Mouse (Mus musculus): ENCODE measurements at regions not wholly inside any gene's neighbourhood (a gene's known extent, or its start where the extent isn't known, plus 50 kb on each side); places are given as distances from the start of the nearest gene placed in this dataset.
"Not testable (repeated sequence)": the region's sequence is repeated elsewhere in the genome, so short reads cannot be mapped to it uniquely, and the experiment has no call there.

DNA sequence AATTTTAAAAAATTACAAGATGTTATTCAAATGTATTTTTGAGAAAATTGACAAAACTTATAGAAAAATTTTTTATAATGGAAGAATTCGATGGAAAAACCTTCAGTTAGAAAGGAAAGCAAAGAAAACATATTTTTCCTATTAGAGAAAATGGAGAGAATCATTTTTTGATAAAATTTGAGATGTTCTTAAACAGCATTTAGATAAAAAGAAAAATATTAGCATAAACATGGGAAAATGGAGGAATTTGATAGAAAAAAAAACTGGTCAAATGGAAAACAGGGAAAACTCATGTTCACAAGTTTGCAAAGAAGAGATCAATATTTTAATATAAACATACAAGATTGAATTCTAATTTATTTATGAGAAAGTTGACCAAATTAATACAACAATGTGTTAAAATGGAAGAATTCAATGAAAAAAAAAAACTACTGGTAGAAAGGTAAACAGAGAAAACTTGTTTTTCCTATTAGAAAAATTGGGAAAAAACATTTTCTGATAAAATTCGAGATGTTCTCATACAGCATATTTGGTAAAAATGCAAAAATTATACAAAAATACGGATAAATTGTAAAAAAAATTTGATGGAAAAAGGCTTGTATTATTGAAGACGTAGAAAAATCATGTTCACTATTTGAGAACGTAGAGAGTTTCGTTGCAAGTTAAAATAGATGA is 122.4 kb downstream of the 4932411N23Rik start:
- not testable (repeated sequence) for DNase-seq (ENCODE audit: low read depth, low spot score)

- DNase-seq (ENCODE audit: low read depth, low spot score): not testable (repeated sequence)
Observed at GRCm38 (mm10) chrX:126690828-126691227, 124.8 kb downstream of the 4932411N23Rik start.

- peak; percentile 15 for DNase-seq (ENCODE audit: low read depth, low spot score)
Observed at GRCm38 (mm10) chrX:126685020-126685419, 130.6 kb downstream of the 4932411N23Rik start.

DNA sequence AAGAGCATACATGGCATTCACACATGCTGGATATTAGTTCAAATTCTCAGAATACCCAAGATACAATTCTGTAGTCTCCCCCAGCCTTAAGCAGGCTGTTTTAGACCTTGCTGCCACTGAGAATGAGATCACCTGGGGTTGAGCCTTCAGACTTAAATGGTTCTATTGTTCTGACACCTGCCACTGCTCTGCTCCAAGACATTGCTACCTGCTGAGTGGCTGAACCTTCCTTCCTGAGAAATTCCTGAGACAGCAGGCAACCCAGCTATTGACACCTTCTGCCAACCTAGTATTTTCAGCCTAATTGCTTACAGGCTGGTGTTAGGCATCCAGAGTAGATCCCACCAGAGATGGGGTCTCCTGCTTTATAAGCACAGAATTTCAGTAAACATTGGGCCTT is 159.9 kb downstream of the 4932411N23Rik start:
- DNase-seq (ENCODE audit: low read depth, low spot score): peak; percentile 89
